Mouse (Mus musculus) kidney, embryonic 15.5 days (tissue): Measurements from ENCODE around the gene Polk. TPM values are rescaled to one million over a fixed set of nuclear protein-coding genes. Genes with fewer than 3 reads are reported as not detected.

Experiments used
- ATAC-seq: fragments of 200-750 bp; cut with Nextera tagmentation; replicated peaks from 2 replicates; pipeline ENCODE4 v1.8.0; 2017; ENCODE audit warnings: moderate TSS enrichment; ENCODE audit not compliant: low FRiP score
- H3K27ac ChIP-seq: fragments of 300-500 bp; sonication (generic); 2 replicates; pipeline ENCODE4 v1.5.1; 2015; ENCODE audit warnings: mild to moderate bottlenecking, inconsistent platforms
- H3K27me3 ChIP-seq: fragments of 300-500 bp; sonication (generic); 2 replicates; pipeline ENCODE4 v1.6.1; 2015; ENCODE audit warnings: inconsistent platforms
- H3K36me3 ChIP-seq: fragments of 300-500 bp; sonication (generic); 2 replicates; pipeline ENCODE4 v1.6.1; 2015; ENCODE audit warnings: inconsistent platforms
- H3K4me1 ChIP-seq: fragments of 300-500 bp; sonication (generic); 2 replicates; pipeline ENCODE4 v1.6.1; 2015; ENCODE audit warnings: inconsistent platforms
- H3K4me2 ChIP-seq: fragments of 300-500 bp; sonication (generic); 2 replicates; pipeline ENCODE4 v1.6.1; 2015; ENCODE audit warnings: moderate library complexity, mild to moderate bottlenecking, inconsistent platforms
- H3K4me3 ChIP-seq: fragments of 300-500 bp; sonication (generic); replicated peaks from 2 replicates; pipeline ENCODE4 v1.5.1; 2015; ENCODE audit warnings: mild to moderate bottlenecking, inconsistent platforms
- H3K9ac ChIP-seq: fragments of 300-500 bp; sonication (generic); 2 replicates; pipeline ENCODE4 v1.6.1; 2015; ENCODE audit warnings: mild to moderate bottlenecking, inconsistent platforms
- H3K9me3 ChIP-seq: fragments of 300-500 bp; sonication (generic); replicated peaks from 2 replicates; pipeline ENCODE4 v1.6.1; 2016; ENCODE audit warnings: inconsistent platforms
- WGBS: fragments of 180-500 bp; shearing (Covaris S2); methylation state at CpG from one replicate; pipeline ENCODE4 v1.1.7; 2015; ENCODE audit warnings: mixed read lengths; 5-methylcytosine and 5-hydroxymethylcytosine counted together
- polyA plus RNA-seq: library from polyadenylated mRNA; unstranded; fragments of >200 nt; fragmentation: Nextera tagmentation; extraction: Ambion mirVana; gene quantifications from 2 replicates; pipeline ENCODE4 v1.2.1, GENCODE M21; 2015

Polk gene
- polyA plus RNA-seq, 1 experiment from 2014 or later: 9.2 TPM

DNA sequence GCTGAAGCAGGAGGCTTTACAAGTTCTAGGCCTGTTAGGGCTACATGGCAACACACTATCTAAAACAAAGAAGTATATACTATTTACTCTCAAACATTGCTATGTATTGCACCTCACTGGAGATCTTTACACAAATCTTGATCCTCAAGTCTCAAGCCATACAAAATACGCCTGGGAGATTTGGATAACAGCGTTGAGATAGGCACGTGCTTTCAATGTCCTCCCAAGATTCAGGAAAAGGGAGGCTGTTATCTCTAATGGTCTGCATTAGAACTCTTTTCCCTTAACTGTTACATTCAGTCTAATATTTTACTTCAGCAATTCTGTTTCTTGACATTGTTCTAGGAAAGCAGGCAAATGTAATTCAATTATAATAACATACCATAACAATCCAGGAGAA, 15.4 kb downstream of the Polk start:
- H3K9ac ChIP-seq: no peak overlapping the region
- no peaks in the 10 kb centered on the region for H3K4me1 ChIP-seq
- no peak overlapping the region for H3K4me3 ChIP-seq
- no peak overlapping the region for H3K4me2 ChIP-seq
- no peaks in the 10 kb centered on the region for H3K9me3 ChIP-seq
- no peaks in the 10 kb centered on the region for H3K27me3 ChIP-seq
- ATAC-seq: no peak
- H3K36me3 ChIP-seq: no peaks in the 10 kb centered on the region
- 92% methylated on average over 3 of the region's 3 CpGs for WGBS
- H3K27ac ChIP-seq: no peak overlapping the region

DNA sequence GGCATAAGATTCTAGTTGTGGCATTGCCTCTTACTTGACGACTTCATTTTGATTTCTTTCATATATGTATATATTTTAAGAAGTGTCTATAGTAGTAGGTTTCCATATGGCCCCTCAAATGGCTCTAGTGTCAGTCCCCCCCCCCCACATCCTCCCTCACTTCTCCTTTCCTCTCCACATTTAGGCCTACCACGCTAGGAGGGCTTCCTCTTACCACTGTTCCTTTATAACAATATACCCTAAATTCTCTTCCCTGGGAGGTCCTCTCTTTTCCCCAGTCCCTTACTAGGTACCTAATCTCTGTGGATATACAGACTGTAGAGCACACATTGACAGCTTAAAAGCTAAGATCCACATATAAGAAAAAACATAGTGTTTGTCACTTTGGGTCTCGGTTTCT, 21.1 kb downstream of the Polk start:
- H3K4me3 ChIP-seq: no peak overlapping the region
- WGBS: 94% methylated on average over 3 of the region's 3 CpGs
- no peak for ATAC-seq
- no peaks in the 10 kb centered on the region for H3K4me1 ChIP-seq
- no peaks in the 10 kb centered on the region for H3K27me3 ChIP-seq
- peaks cover 10% of the 10 kb centered on the region; the same call in 1 of the 2 replicates for H3K36me3 ChIP-seq
- H3K9ac ChIP-seq: no peak overlapping the region
- no peak overlapping the region for H3K27ac ChIP-seq
- no peak overlapping the region for H3K4me2 ChIP-seq
- no peaks in the 10 kb centered on the region for H3K9me3 ChIP-seq

DNA sequence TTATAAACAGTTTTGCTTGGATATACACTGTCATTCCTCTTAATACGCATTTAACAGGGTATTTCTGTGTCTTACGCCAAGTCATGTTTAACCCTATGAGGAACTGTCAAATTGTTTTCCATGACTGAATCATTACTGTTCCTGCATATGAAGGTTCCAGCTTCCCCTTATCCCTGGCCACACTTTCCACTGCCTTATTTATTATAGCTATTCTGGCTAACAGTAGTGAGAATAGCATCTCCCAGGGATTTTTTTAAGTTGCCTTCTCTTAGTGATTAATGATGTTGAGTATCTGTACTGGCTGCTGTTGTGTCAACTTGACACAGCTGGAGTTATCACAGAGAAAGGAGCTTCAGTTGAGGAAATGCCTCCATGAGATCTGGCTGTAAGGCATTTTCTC, 25.0 kb downstream of the Polk start:
- H3K4me3 ChIP-seq: no peak overlapping the region
- 93% methylated on average over 2 of the region's 2 CpGs for WGBS
- H3K27me3 ChIP-seq: no peaks in the 10 kb centered on the region
- no peak overlapping the region for H3K27ac ChIP-seq
- ATAC-seq: no peak
- no peaks in the 10 kb centered on the region for H3K9me3 ChIP-seq
- peaks cover 18% of the 10 kb centered on the region; the same call in 1 of the 2 replicates for H3K36me3 ChIP-seq
- no peaks in the 10 kb centered on the region for H3K4me1 ChIP-seq
- no peak overlapping the region for H3K4me2 ChIP-seq
- H3K9ac ChIP-seq: no peak overlapping the region

GRCm38 (mm10) chr13:96516249-96516648, 26.1 kb downstream of the Polk start:
- no peaks in the 10 kb centered on the region for H3K9me3 ChIP-seq
- no peak overlapping the region for H3K4me3 ChIP-seq
- no peak overlapping the region for H3K27ac ChIP-seq
- H3K36me3 ChIP-seq: peaks cover 18% of the 10 kb centered on the region; the same call in 1 of the 2 replicates
- H3K4me1 ChIP-seq: 0 out of 2 replicates have a peak, but pooled peaks cover 6% of the 10 kb centered on the region
- no peaks in the 10 kb centered on the region for H3K27me3 ChIP-seq
- 93% methylated on average over 9 of the region's 9 CpGs for WGBS
- no peak overlapping the region for H3K4me2 ChIP-seq
- no peak overlapping the region for H3K9ac ChIP-seq
- ATAC-seq: no peak

GRCm38 (mm10) chr13:96514154-96514942, 28.0 kb downstream of the Polk start:
- peaks cover 18% of the 10 kb centered on the region; the same call in 1 of the 2 replicates for H3K36me3 ChIP-seq
- H3K27ac ChIP-seq: no peak overlapping the region
- no peak overlapping the region for H3K9ac ChIP-seq
- 0 out of 2 replicates have a peak, but pooled peaks cover 6% of the 10 kb centered on the region for H3K4me1 ChIP-seq
- no peak overlapping the region for H3K4me3 ChIP-seq
- no peaks in the 10 kb centered on the region for H3K27me3 ChIP-seq
- 79% methylated on average over 5 of the region's 5 CpGs for WGBS
- no peak overlapping the region for H3K4me2 ChIP-seq
- no peak for ATAC-seq
- no peaks in the 10 kb centered on the region for H3K9me3 ChIP-seq

- H3K4me3 ChIP-seq: no peak overlapping the region
- 0 out of 2 replicates have a peak, but pooled peaks cover 6% of the 10 kb centered on the region for H3K4me1 ChIP-seq
- no peak overlapping the region for H3K4me2 ChIP-seq
- WGBS: 42% methylated on average over 5 of the region's 5 CpGs
- H3K27ac ChIP-seq: peak overlapping the region; percentile 46; the same call in 1 of the 2 replicates
- ATAC-seq: no peak
- no peaks in the 10 kb centered on the region for H3K9me3 ChIP-seq
- H3K27me3 ChIP-seq: no peaks in the 10 kb centered on the region
- H3K9ac ChIP-seq: no peak overlapping the region
- peaks cover 14% of the 10 kb centered on the region; the same call in 1 of the 2 replicates for H3K36me3 ChIP-seq
Observed at GRCm38 (mm10) chr13:96511893-96512292, 30.5 kb downstream of the Polk start.

GRCm38 (mm10) chr13:96511262-96511661, 31.1 kb downstream of the Polk start:
- H3K36me3 ChIP-seq: peaks cover 8% of the 10 kb centered on the region; the same call in 1 of the 2 replicates
- ATAC-seq: no peak
- 73% methylated on average over 1 of the region's 1 CpGs for WGBS
- no peaks in the 10 kb centered on the region for H3K9me3 ChIP-seq
- H3K27me3 ChIP-seq: no peaks in the 10 kb centered on the region
- H3K4me2 ChIP-seq: no peak overlapping the region
- no peak overlapping the region for H3K9ac ChIP-seq
- H3K4me1 ChIP-seq: 0 out of 2 replicates have a peak, but pooled peaks cover 6% of the 10 kb centered on the region
- no peak overlapping the region for H3K4me3 ChIP-seq
- no peak overlapping the region for H3K27ac ChIP-seq

- no peak overlapping the region for H3K27ac ChIP-seq
- H3K4me1 ChIP-seq: 0 out of 2 replicates have a peak, but pooled peaks cover 6% of the 10 kb centered on the region
- WGBS: 78% methylated on average over 13 of the region's 13 CpGs
- no peaks in the 10 kb centered on the region for H3K9me3 ChIP-seq
- H3K27me3 ChIP-seq: no peaks in the 10 kb centered on the region
- H3K9ac ChIP-seq: no peak overlapping the region
- no peak overlapping the region for H3K4me2 ChIP-seq
- ATAC-seq: no peak
- H3K4me3 ChIP-seq: no peak overlapping the region
- peaks cover 4% of the 10 kb centered on the region; the same call in 1 of the 2 replicates for H3K36me3 ChIP-seq
Observed at GRCm38 (mm10) chr13:96510635-96511034, 31.7 kb downstream of the Polk start.

GRCm38 (mm10) chr13:96507541-96507940, 34.8 kb downstream of the Polk start:
- H3K4me2 ChIP-seq: no peak overlapping the region
- H3K27ac ChIP-seq: no peak overlapping the region
- 89% methylated on average over 4 of the region's 4 CpGs for WGBS
- no peaks in the 10 kb centered on the region; the same call in 1 of the 2 replicates for H3K36me3 ChIP-seq
- no peak for ATAC-seq
- no peak overlapping the region for H3K4me3 ChIP-seq
- H3K9me3 ChIP-seq: no peaks in the 10 kb centered on the region
- no peak overlapping the region for H3K9ac ChIP-seq
- 0 out of 2 replicates have a peak, but pooled peaks cover 6% of the 10 kb centered on the region for H3K4me1 ChIP-seq
- no peaks in the 10 kb centered on the region for H3K27me3 ChIP-seq

DNA sequence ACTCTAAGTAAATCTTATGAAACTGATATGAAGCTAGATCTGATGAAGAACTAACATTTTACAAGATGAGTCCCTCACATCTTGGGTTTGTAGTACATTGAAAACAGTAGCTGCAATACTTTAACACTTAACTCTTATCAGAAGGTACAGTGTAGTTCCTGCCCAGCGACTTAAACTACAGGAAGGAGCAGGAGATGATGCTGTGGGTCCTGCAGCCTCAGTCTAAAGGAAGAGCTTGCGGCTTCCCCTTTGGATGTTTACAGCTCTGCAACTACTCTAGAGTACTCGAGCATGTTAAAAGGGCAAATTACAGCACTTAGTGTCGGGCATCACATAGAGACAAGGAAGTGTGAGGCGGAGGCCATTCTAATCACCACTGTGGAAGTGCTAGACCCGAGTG, 36.1 kb downstream of the Polk start:
- H3K9me3 ChIP-seq: no peaks in the 10 kb centered on the region
- H3K4me2 ChIP-seq: no peak overlapping the region
- no peak for ATAC-seq
- H3K27ac ChIP-seq: no peak overlapping the region
- no peaks in the 10 kb centered on the region for H3K27me3 ChIP-seq
- 52% methylated on average over 6 of the region's 6 CpGs for WGBS
- H3K9ac ChIP-seq: no peak overlapping the region
- no peaks in the 10 kb centered on the region for H3K4me1 ChIP-seq
- no peak overlapping the region for H3K4me3 ChIP-seq
- H3K36me3 ChIP-seq: no peaks in the 10 kb centered on the region; the same call in 1 of the 2 replicates

DNA sequence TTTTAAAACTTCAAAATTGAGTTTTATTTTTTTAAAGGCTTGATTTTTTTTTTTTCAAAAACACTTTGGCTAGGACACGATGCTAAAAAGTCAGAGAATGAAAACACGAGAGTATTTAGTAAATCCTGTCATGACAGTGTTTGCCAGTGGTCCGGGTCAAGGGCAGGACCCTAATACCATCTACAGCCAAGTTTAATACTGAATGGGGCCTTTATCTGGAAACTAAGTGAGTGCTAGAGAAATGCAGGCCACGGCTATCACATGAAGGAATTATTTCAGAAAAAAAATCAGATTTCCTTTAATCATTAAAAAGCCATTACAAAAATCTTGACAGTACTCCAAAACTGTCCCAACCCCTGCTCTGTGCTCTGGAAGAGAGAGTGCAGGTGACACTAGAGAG, 36.7 kb downstream of the Polk start:
- no peaks in the 10 kb centered on the region for H3K27me3 ChIP-seq
- no peaks in the 10 kb centered on the region for H3K4me1 ChIP-seq
- 81% methylated on average over 4 of the region's 4 CpGs for WGBS
- ATAC-seq: no peak
- H3K4me3 ChIP-seq: no peak overlapping the region
- no peak overlapping the region for H3K9ac ChIP-seq
- H3K27ac ChIP-seq: no peak overlapping the region
- H3K4me2 ChIP-seq: no peak overlapping the region
- H3K36me3 ChIP-seq: peaks cover 3% of the 10 kb centered on the region
- H3K9me3 ChIP-seq: no peaks in the 10 kb centered on the region

GRCm38 (mm10) chr13:96499891-96500290, 42.5 kb downstream of the Polk start:
- H3K27me3 ChIP-seq: no peaks in the 10 kb centered on the region
- no peak for ATAC-seq
- H3K27ac ChIP-seq: no peak overlapping the region
- peaks cover 15% of the 10 kb centered on the region for H3K36me3 ChIP-seq
- H3K9me3 ChIP-seq: no peaks in the 10 kb centered on the region
- no peak overlapping the region for H3K9ac ChIP-seq
- no peak overlapping the region for H3K4me3 ChIP-seq
- no peak overlapping the region for H3K4me2 ChIP-seq
- 87% methylated on average over 2 of the region's 2 CpGs for WGBS
- no peaks in the 10 kb centered on the region for H3K4me1 ChIP-seq
